ENCODE assay signal across 13 mouse cellular contexts in the genomic region with DNA sequence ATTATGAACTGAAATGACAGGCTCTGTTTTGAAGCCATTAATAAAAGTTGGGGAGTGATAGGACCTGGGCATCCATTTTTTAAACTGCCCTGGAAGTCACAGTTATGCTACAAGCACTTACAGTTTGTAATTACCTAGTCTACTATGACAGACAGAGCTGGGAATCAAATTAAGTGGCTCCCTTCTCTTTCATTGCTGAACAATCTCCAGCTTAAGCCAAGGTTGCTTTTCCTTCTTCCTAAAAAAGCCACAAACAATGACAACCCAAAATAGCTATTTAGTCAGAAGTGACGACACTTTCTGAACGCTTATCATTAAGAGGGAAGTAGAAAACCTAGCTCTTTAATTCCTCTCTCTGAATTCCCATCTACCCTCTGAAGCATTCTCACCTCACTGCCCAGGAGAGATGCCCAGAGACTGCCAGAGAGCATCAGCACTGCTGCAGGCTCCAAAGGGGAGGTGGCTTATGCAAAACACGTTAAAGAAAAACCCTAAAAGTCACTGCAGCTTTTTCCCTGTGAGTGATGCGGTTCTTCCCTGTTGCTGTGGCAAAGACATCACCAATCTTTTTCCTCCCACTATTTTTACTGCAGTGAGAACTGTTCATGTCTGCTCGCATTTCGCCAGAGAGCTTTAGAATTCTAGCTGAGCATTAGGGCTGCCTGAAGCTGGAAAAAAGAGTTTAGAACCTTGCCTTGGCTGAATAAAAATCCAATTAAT.
A peak's percentile ranks its signal among the peaks of the same experiment; 100 is the strongest.
DNase-seq lines count a peak whose midpoint lies in the region; ATAC-seq lines count a peak whose summit lies in the region.
"Had no signal": no experiment of that assay in that cellular context is flagged by ENCODE, and none has a peak within 500 bp of the region (broad histone marks: within the 10 kb centered on the region; RNA-seq: fewer than 3 reads in every experiment).

No protein-coding gene starts in this region.

- ATAC-seq in forebrain, embryonic 14.5 days = no peak
- ATAC-seq in midbrain, embryonic 14.5 days (ENCODE audit: low FRiP score, low TSS enrichment) = no peak
- peak; percentile 44; the same call in 1 of the 2 replicates for ATAC-seq in midbrain, embryonic 15.5 days (replicated peaks)
- ATAC-seq: intestine, embryonic 15.5 days had no signal

- H3K9ac ChIP-seq in forebrain, embryonic 14.5 days (ENCODE audit: low read length) = no peak overlapping the region
- H3K9ac ChIP-seq in midbrain, embryonic 14.5 days (replicated peaks; ENCODE audit: low read length) = no peak overlapping the region; the same call in 1 of the 2 replicates
- no peak overlapping the region for H3K9ac ChIP-seq in midbrain, embryonic 15.5 days
- H3K9ac ChIP-seq: intestine, embryonic 15.5 days; lung, embryonic 15.5 days had no signal

- no peaks in the 10 kb centered on the region for H3K27me3 ChIP-seq in forebrain, embryonic 14.5 days (replicated peaks; ENCODE audit: control insufficient read depth, insufficient read depth, low read length)
- H3K27me3 ChIP-seq in forebrain, embryonic 10.5 days (ENCODE audit: poor library complexity, severe bottlenecking) = peaks cover 30% of the 10 kb centered on the region
- no peaks in the 10 kb centered on the region for H3K27me3 ChIP-seq in midbrain, embryonic 14.5 days (ENCODE audit: control insufficient read depth, insufficient read depth, low read length)
- H3K27me3 ChIP-seq in midbrain, embryonic 10.5 days (ENCODE audit: low read depth, poor library complexity, severe bottlenecking) = peaks cover 34% of the 10 kb centered on the region
- H3K27me3 ChIP-seq in midbrain, embryonic 15.5 days (replicated peaks) = no peaks in the 10 kb centered on the region

- no peaks in the 10 kb centered on the region for H3K9me3 ChIP-seq in forebrain, embryonic 14.5 days (replicated peaks; ENCODE audit: control insufficient read depth, low read length)
- no peaks in the 10 kb centered on the region for H3K9me3 ChIP-seq in forebrain, embryonic 10.5 days
- H3K9me3 ChIP-seq in midbrain, embryonic 14.5 days (ENCODE audit: control insufficient read depth, low read length) = no peaks in the 10 kb centered on the region
- no peaks in the 10 kb centered on the region for H3K9me3 ChIP-seq in midbrain, embryonic 10.5 days (replicated peaks)
- no peaks in the 10 kb centered on the region for H3K9me3 ChIP-seq in midbrain, embryonic 15.5 days
- H3K9me3 ChIP-seq: G1E; heart, embryonic 10.5 days; intestine, embryonic 15.5 days; lung, embryonic 15.5 days had no signal

- no peaks in the 10 kb centered on the region for H3K36me3 ChIP-seq in forebrain, embryonic 14.5 days (ENCODE audit: control insufficient read depth, insufficient read depth, low read length)
- H3K36me3 ChIP-seq in forebrain, embryonic 10.5 days (replicated peaks) = no peaks in the 10 kb centered on the region
- no peaks in the 10 kb centered on the region for H3K36me3 ChIP-seq in midbrain, embryonic 14.5 days (ENCODE audit: control insufficient read depth, insufficient read depth, low read length)
- no peaks in the 10 kb centered on the region for H3K36me3 ChIP-seq in midbrain, embryonic 10.5 days
- H3K36me3 ChIP-seq in midbrain, embryonic 15.5 days (replicated peaks) = no peaks in the 10 kb centered on the region
- H3K36me3 ChIP-seq: G1E; heart, embryonic 10.5 days; intestine, embryonic 15.5 days; lung, embryonic 15.5 days had no signal

- peak; percentile 13 for DNase-seq in forebrain, embryonic 14.5 days (ENCODE audit: low spot score)
- no peak for DNase-seq in forebrain, embryonic 10.5 days (ENCODE audit: extremely low spot score, low spot score)
- DNase-seq in midbrain, embryonic 14.5 days = peak; percentile 42
- DNase-seq in midbrain, embryonic 10.5 days (ENCODE audit: low spot score) = no peak
- no peak for DNase-seq in lung, postnatal 25 days (ENCODE audit: low spot score)
- no peak for DNase-seq in thymus, postnatal 25 days
- DNase-seq in cerebellum, adult 18-20 months = no peak
- DNase-seq: adrenal gland, adult 8-10 months had no signal

- H3K4me1 ChIP-seq in forebrain, embryonic 14.5 days (ENCODE audit: control insufficient read depth, insufficient read depth, low read length) = peaks cover 6% of the 10 kb centered on the region
- peaks cover 20% of the 10 kb centered on the region for H3K4me1 ChIP-seq in forebrain, embryonic 10.5 days
- 0 out of 2 replicates have a peak, but pooled peaks cover 7% of the 10 kb centered on the region for H3K4me1 ChIP-seq in midbrain, embryonic 14.5 days (ENCODE audit: control insufficient read depth, insufficient read depth, low read length)
- peaks cover 16% of the 10 kb centered on the region for H3K4me1 ChIP-seq in midbrain, embryonic 10.5 days
- peaks cover 12% of the 10 kb centered on the region for H3K4me1 ChIP-seq in midbrain, embryonic 15.5 days
- H3K4me1 ChIP-seq: heart, embryonic 10.5 days; intestine, embryonic 15.5 days; lung, embryonic 15.5 days had no signal

- no peak overlapping the region for H3K4me2 ChIP-seq in forebrain, embryonic 14.5 days (ENCODE audit: low read length)
- H3K4me2 ChIP-seq in midbrain, embryonic 14.5 days (ENCODE audit: low read length) = peak overlapping the region; percentile 31; the same call in 1 of the 2 replicates
- peak overlapping the region; percentile 53 for H3K4me2 ChIP-seq in midbrain, embryonic 15.5 days
- H3K4me2 ChIP-seq: intestine, embryonic 15.5 days; lung, embryonic 15.5 days had no signal

- WGBS in forebrain, embryonic 14.5 days = 27% methylated on average over 6 of the region's 6 CpGs
- 40% methylated on average over 6 of the region's 6 CpGs for WGBS in forebrain, embryonic 10.5 days
- WGBS in midbrain, embryonic 14.5 days = 28% methylated on average over 6 of the region's 6 CpGs
- 40% methylated on average over 6 of the region's 6 CpGs for WGBS in midbrain, embryonic 10.5 days
- 28% methylated on average over 6 of the region's 6 CpGs for WGBS in midbrain, embryonic 15.5 days

- no peak overlapping the region; the same call in 1 of the 2 replicates for H3K27ac ChIP-seq in forebrain, embryonic 14.5 days (ENCODE audit: low read depth, low read length)
- H3K27ac ChIP-seq in forebrain, embryonic 10.5 days = no peak overlapping the region
- peak overlapping the region; percentile 45; the same call in 1 of the 2 replicates for H3K27ac ChIP-seq in midbrain, embryonic 14.5 days (replicated peaks; ENCODE audit: low read depth, low read length)
- H3K27ac ChIP-seq in midbrain, embryonic 10.5 days (replicated peaks) = no peak overlapping the region
- peak overlapping the region; percentile 61 for H3K27ac ChIP-seq in midbrain, embryonic 15.5 days
- H3K27ac ChIP-seq: heart, embryonic 10.5 days; intestine, embryonic 15.5 days; lung, embryonic 15.5 days had no signal

- H3K4me3 ChIP-seq in forebrain, embryonic 14.5 days (ENCODE audit: low read depth, low read length) = no peak overlapping the region
- H3K4me3 ChIP-seq in forebrain, embryonic 10.5 days = no peak overlapping the region
- no peak overlapping the region for H3K4me3 ChIP-seq in midbrain, embryonic 14.5 days (replicated peaks; ENCODE audit: low read depth, low read length)
- no peak overlapping the region for H3K4me3 ChIP-seq in midbrain, embryonic 10.5 days
- H3K4me3 ChIP-seq in midbrain, embryonic 15.5 days = no peak overlapping the region
- H3K4me3 ChIP-seq: heart, embryonic 10.5 days; intestine, embryonic 15.5 days; lung, embryonic 15.5 days had no signal

Comparison
In these comparisons a context has a peak if more than half of its experiments do, and no peak if none do; other contexts are left out.
1. DNase-seq: peak in forebrain, embryonic 14.5 days (single experiment) and midbrain, embryonic 14.5 days (single experiment); none in forebrain, embryonic 10.5 days (single experiment), midbrain, embryonic 10.5 days (single experiment), lung, postnatal 25 days (single experiment), thymus, postnatal 25 days (single experiment) and cerebellum, adult 18-20 months (0 of 2).
2. H3K27ac ChIP-seq: peak in midbrain, embryonic 14.5 days (single experiment) and midbrain, embryonic 15.5 days (single experiment); none in forebrain, embryonic 14.5 days (single experiment), forebrain, embryonic 10.5 days (single experiment) and midbrain, embryonic 10.5 days (single experiment).